Mouse (Mus musculus): Measurements from ENCODE around the gene Olfr1270. TPM values are rescaled to one million over a fixed set of nuclear protein-coding genes. Genes with fewer than 3 reads are reported as not detected.

Olfr1270 gene
- polyA plus RNA-seq, 1 experiment from 2014 or later: not detected

DNA sequence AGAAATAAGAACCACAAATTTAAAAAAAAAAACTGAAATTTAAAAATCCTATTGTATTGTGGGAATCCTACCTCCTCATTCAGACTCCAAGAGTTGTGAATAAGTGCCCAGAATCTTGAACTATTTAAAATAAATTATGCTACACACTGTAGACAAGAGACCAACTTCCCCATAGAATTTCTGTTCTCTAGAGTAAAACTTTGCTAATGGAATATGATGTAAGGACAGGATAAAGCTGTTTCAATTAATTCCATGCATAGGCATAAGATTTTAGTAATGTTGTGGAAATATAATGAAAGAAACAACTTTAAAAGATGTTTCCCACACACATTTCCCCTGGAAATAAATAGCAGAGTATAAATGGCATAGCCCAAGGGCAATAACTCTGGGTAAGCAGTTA, 10.7 kb downstream of the Olfr1270 start, which contains the start of gene Olfr32:
Gene Olfr32 (minus strand): TSS at position 101 of the 400 bp plus-strand sequence.
- Histone ChIP-seq H3K36me3 (ENCODE audit: control insufficient read depth, insufficient read depth, low read length) (no peaks in the 10 kb centered on the region), H3K4me2 (replicated peaks; ENCODE audit: low read depth) (no peak within 1 kb of the TSS), H3K4me3 (ENCODE audit: low read depth, low read length) (no peak within 1 kb of the TSS), H3K4me1 (replicated peaks; ENCODE audit: control insufficient read depth, insufficient read depth) (no peaks in the 10 kb centered on the region), H3K9me3 (ENCODE audit: control insufficient read depth, low read length) (no peaks in the 10 kb centered on the region), H3K27me3 (ENCODE audit: control insufficient read depth, insufficient read depth, low read length) (no peaks in the 10 kb centered on the region), H3K27ac (replicated peaks) (no peak within 1 kb of the TSS), H3K9ac (ENCODE audit: low read length) (no peak within 1 kb of the TSS)
- TF ChIP-seq CTCF (IDR thresholded peaks at IDR 0.05; ENCODE audit: low read depth) (no peak), EP300 (optimal IDR thresholded peaks at IDR 0.05) (no peak)
- DNase-seq (ENCODE audit: low spot score): no peak
- no peak for ATAC-seq (ENCODE audit: low FRiP score, low TSS enrichment)

DNA sequence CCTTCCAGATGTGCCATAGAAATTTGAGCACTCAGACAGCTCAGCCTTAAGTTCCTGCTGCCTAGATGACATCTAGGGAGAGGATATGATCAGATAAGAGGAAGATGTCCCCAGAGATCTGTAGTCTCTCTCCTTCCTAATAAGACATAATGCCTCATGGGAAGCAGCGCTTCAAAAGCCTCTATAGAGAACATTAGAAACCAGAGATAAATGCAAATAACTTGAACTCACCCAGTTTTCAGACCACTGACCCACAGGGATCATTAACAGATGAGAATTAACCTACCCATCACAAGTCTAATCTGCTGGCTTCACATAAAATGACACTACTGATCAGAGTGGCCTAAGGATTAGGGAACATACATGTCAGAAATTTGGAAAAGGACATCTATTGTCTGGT, 31.6 kb downstream of the Olfr1270 start, which contains the start of gene Olfr1269:
Gene Olfr1269 (minus strand): TSS at position 101 of the 400 bp plus-strand sequence.
- TF ChIP-seq CTCF (IDR thresholded peaks at IDR 0.05; ENCODE audit: low read depth) (no peak), EP300 (optimal IDR thresholded peaks at IDR 0.05) (no peak)
- Histone ChIP-seq H3K9ac (ENCODE audit: low read length) (no peak within 1 kb of the TSS), H3K36me3 (ENCODE audit: control insufficient read depth, insufficient read depth, low read length) (no peaks in the 10 kb centered on the region), H3K4me1 (replicated peaks; ENCODE audit: control insufficient read depth, insufficient read depth) (no peaks in the 10 kb centered on the region), H3K27ac (replicated peaks) (no peak within 1 kb of the TSS), H3K9me3 (ENCODE audit: control insufficient read depth, low read length) (no peaks in the 10 kb centered on the region), H3K27me3 (ENCODE audit: control insufficient read depth, insufficient read depth, low read length) (no peaks in the 10 kb centered on the region), H3K4me2 (replicated peaks; ENCODE audit: low read depth) (no peak within 1 kb of the TSS), H3K4me3 (ENCODE audit: low read depth, low read length) (no peak within 1 kb of the TSS)
- ATAC-seq (ENCODE audit: low FRiP score, low TSS enrichment): no peak
- 89% methylated on average over 1 of the region's 1 CpGs for whole genome bisulfite sequencing
- no peak for DNase-seq (ENCODE audit: low spot score)

Other genes starting within 250 kb of the Olfr1270 start
- not detected in 2 replicates for gene Olfr1258, start 225.8 kb downstream of the Olfr1270 start, polyA plus RNA-seq (2015; fragmentation: Nextera tagmentation; extraction: Ambion mirVana)
- 0.02 TPM in 1 of 2 replicates, not detected in the other for gene Olfr1259, start 204.4 kb downstream of the Olfr1270 start, polyA plus RNA-seq (2015; fragmentation: Nextera tagmentation; extraction: Ambion mirVana)
- gene Olfr1260, start 178.8 kb downstream of the Olfr1270 start, polyA plus RNA-seq (2015; fragmentation: Nextera tagmentation; extraction: Ambion mirVana): not detected in 2 replicates
- not detected in 2 replicates for gene Olfr1261, start 161.9 kb downstream of the Olfr1270 start, polyA plus RNA-seq (2015; fragmentation: Nextera tagmentation; extraction: Ambion mirVana)
- 0.02 TPM in 1 of 2 replicates, not detected in the other for gene Olfr1262, start 152.9 kb downstream of the Olfr1270 start, polyA plus RNA-seq (2015; fragmentation: Nextera tagmentation; extraction: Ambion mirVana)
- gene Olfr1263, start 141.0 kb downstream of the Olfr1270 start, polyA plus RNA-seq (2015; fragmentation: Nextera tagmentation; extraction: Ambion mirVana): not detected in 2 replicates
- not detected in 2 replicates for gene Olfr1264, start 127.5 kb downstream of the Olfr1270 start, polyA plus RNA-seq (2015; fragmentation: Nextera tagmentation; extraction: Ambion mirVana)
- gene Olfr1265, start 117.8 kb downstream of the Olfr1270 start, polyA plus RNA-seq (2015; fragmentation: Nextera tagmentation; extraction: Ambion mirVana): 0.04 TPM in 1 of 2 replicates, not detected in the other
- gene Olfr140, start 89.5 kb downstream of the Olfr1270 start, polyA plus RNA-seq (2015; fragmentation: Nextera tagmentation; extraction: Ambion mirVana): not detected in 2 replicates
- gene Olfr1269, start 31.7 kb downstream of the Olfr1270 start, polyA plus RNA-seq (2015; fragmentation: Nextera tagmentation; extraction: Ambion mirVana): not detected in 2 replicates
- gene Olfr32, start 10.8 kb downstream of the Olfr1270 start, polyA plus RNA-seq (2015; fragmentation: Nextera tagmentation; extraction: Ambion mirVana): not detected in 2 replicates
- gene Olfr1506, start 71.4 kb upstream of the Olfr1270 start, polyA plus RNA-seq (2015; fragmentation: Nextera tagmentation; extraction: Ambion mirVana): not detected in 2 replicates
- not detected in 2 replicates for gene Olfr142, start 104.5 kb upstream of the Olfr1270 start, polyA plus RNA-seq (2015; fragmentation: Nextera tagmentation; extraction: Ambion mirVana)
- gene Olfr1271, start 117.9 kb upstream of the Olfr1270 start, polyA plus RNA-seq (2015; fragmentation: Nextera tagmentation; extraction: Ambion mirVana): 0.04 TPM in 1 of 2 replicates, not detected in the other
- gene Olfr1272, start 139.8 kb upstream of the Olfr1270 start, polyA plus RNA-seq (2015; fragmentation: Nextera tagmentation; extraction: Ambion mirVana): not detected in 2 replicates
- not detected in 2 replicates for gene Gm13769, start 169.1 kb upstream of the Olfr1270 start, polyA plus RNA-seq (2015; fragmentation: Nextera tagmentation; extraction: Ambion mirVana)
- gene Olfr1274-ps, start 245.6 kb upstream of the Olfr1270 start, polyA plus RNA-seq (2015; fragmentation: Nextera tagmentation; extraction: Ambion mirVana): not detected in 2 replicates

All from stomach, postnatal 0 days (tissue).